In the genomic region with DNA sequence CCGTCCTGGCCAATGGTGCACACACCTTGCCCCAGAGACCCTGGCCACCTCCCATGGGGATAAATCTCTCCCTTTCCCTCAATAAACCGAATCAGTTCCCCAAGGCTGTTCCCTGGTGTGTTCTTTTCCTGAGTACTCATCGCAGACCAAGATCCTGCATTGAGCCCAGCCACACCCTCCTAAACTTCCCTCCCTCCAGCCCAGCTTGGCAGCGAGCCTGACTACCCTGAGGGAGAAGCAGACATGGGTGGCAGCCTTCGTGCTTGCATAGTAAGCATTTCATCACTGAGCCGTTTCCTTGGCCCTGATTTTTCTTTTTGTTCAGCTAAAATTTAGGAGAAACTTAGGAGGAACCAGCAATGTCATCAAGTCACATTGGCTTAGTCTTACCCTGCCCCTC, we compare ENCODE assay signal across 9 mouse cellular contexts. TPM values are rescaled to one million over a fixed set of nuclear protein-coding genes. Genes with fewer than 3 reads are reported as not detected.
A peak's percentile ranks its signal among the peaks of the same experiment; 100 is the strongest.
DNase-seq lines count a peak whose midpoint lies in the region; ATAC-seq lines count a peak whose summit lies in the region.
"Had no signal": no experiment of that assay in that cellular context is flagged by ENCODE, and none has a peak within 500 bp of the region (broad histone marks: within the 10 kb centered on the region; RNA-seq: fewer than 3 reads in every experiment).

No protein-coding gene starts in this region.

- H3K4me2 ChIP-seq in kidney, embryonic 14.5 days (replicated peaks; ENCODE audit: low read depth, low read length): no peak overlapping the region
- no peak overlapping the region for H3K4me2 ChIP-seq in forebrain, embryonic 12.5 days

- no peaks in the 10 kb centered on the region for H3K36me3 ChIP-seq in kidney, embryonic 14.5 days (ENCODE audit: control insufficient read depth, insufficient read depth, low read length)
- H3K36me3 ChIP-seq in forebrain, embryonic 12.5 days (replicated peaks): no peaks in the 10 kb centered on the region

- peak; percentile 61 for DNase-seq in kidney, adult 11 months
- peak; percentile 84 for DNase-seq in adrenal gland, postnatal 10 days
- peak; percentile 75 for DNase-seq in kidney, postnatal 14 days
- DNase-seq in right cerebral cortex, postnatal 10 days (ENCODE audit: low spot score in 2 of 2): no peak
- DNase-seq in thymus, postnatal 10 days (ENCODE audit: low spot score in 2 of 2): no peak
- DNase-seq: liver had no signal

- 0 out of 2 replicates have a peak, but pooled peaks cover 5% of the 10 kb centered on the region for H3K4me1 ChIP-seq in kidney, embryonic 14.5 days (ENCODE audit: control insufficient read depth, insufficient read depth, low read length)
- peaks cover 4% of the 10 kb centered on the region; the same call in 1 of the 2 replicates for H3K4me1 ChIP-seq in forebrain, embryonic 12.5 days

- WGBS in kidney, embryonic 14.5 days: 57% methylated on average over 6 of the region's 6 CpGs
- WGBS in forebrain, embryonic 12.5 days: 70% methylated on average over 6 of the region's 6 CpGs

- no peak for ATAC-seq in kidney, embryonic 14.5 days (ENCODE audit: low FRiP score, low TSS enrichment)
- ATAC-seq in megakaryocyte progenitor cell, adult 5-6 weeks (replicated peaks; ENCODE audit: poor library complexity): peak; percentile 42; the same call in 1 of the 2 replicates
- no peak for ATAC-seq in forebrain, embryonic 12.5 days (ENCODE audit: low FRiP score)

- H3K27ac ChIP-seq in kidney, embryonic 14.5 days (ENCODE audit: low read depth, low read length): no peak overlapping the region
- no peak overlapping the region for H3K27ac ChIP-seq in forebrain, embryonic 12.5 days

- H3K4me3 ChIP-seq in kidney, embryonic 14.5 days (ENCODE audit: low read length): no peak overlapping the region
- H3K4me3 ChIP-seq in forebrain, embryonic 12.5 days (replicated peaks): no peak overlapping the region

- H3K27me3 ChIP-seq in kidney, embryonic 14.5 days (ENCODE audit: control insufficient read depth, insufficient read depth, low read length): no peaks in the 10 kb centered on the region
- peaks cover 26% of the 10 kb centered on the region for H3K27me3 ChIP-seq in forebrain, embryonic 12.5 days

- no peak overlapping the region for H3K9ac ChIP-seq in kidney, embryonic 14.5 days (ENCODE audit: low read depth, low read length)
- H3K9ac ChIP-seq in forebrain, embryonic 12.5 days: no peak overlapping the region

- no peaks in the 10 kb centered on the region for H3K9me3 ChIP-seq in kidney, embryonic 14.5 days (ENCODE audit: control insufficient read depth, low read length)
- H3K9me3 ChIP-seq in forebrain, embryonic 12.5 days: no peaks in the 10 kb centered on the region

RNA-seq across cellular contexts. Expression of a gene that starts 1.6 kb away (rescaled TPM):
- polyA plus RNA-seq in kidney, embryonic 14.5 days (2014; fragmentation: Nextera tagmentation; extraction: Ambion mirVana): 0.47 TPM in 1 of 2 replicates, not detected in the other
- 10 to 100 TPM in 1 of 2 experiments, 1 to 10 TPM in 1; 9.2 to 17.6 TPM for total RNA-seq in adrenal gland, postnatal 10 days (2021)
- total RNA-seq in megakaryocyte progenitor cell, adult 5-6 weeks (2015): not detected in 2 replicates
- total RNA-seq in megakaryocyte progenitor cell, adult 5-6 weeks (2017): 1.3 TPM in 1 of 2 replicates, not detected in the other
- polyA plus RNA-seq in forebrain, embryonic 12.5 days (2016; fragmentation: Nextera tagmentation; extraction: Ambion mirVana): 0.67 and 0.95 TPM in 2 replicates

RNA-seq across cellular contexts. Expression of a gene that starts 6.4 kb away (rescaled TPM):
- polyA plus RNA-seq in kidney, embryonic 14.5 days (2014; fragmentation: Nextera tagmentation; extraction: Ambion mirVana): 21.1 and 23.2 TPM in 2 replicates
- 10 to 100 TPM; 33.0 to 37.3 TPM for total RNA-seq in adrenal gland, postnatal 10 days (2021)
- 16.3 and 18.7 TPM in 2 replicates for total RNA-seq in megakaryocyte progenitor cell, adult 5-6 weeks (2015)
- 16.5 and 17.1 TPM in 2 replicates for total RNA-seq in megakaryocyte progenitor cell, adult 5-6 weeks (2017)
- 9.1 and 9.2 TPM in 2 replicates for polyA plus RNA-seq in forebrain, embryonic 12.5 days (2016; fragmentation: Nextera tagmentation; extraction: Ambion mirVana)

RNA-seq across cellular contexts. Expression of a gene that starts 12.3 kb away (rescaled TPM):
- 5.0 and 28.7 TPM in 2 replicates for polyA plus RNA-seq in kidney, embryonic 14.5 days (2014; fragmentation: Nextera tagmentation; extraction: Ambion mirVana)
- 1 to 10 TPM; 3.8 to 9.5 TPM for total RNA-seq in adrenal gland, postnatal 10 days (2021)
- total RNA-seq in megakaryocyte progenitor cell, adult 5-6 weeks (2015): 0.44 and 0.76 TPM in 2 replicates
- total RNA-seq in megakaryocyte progenitor cell, adult 5-6 weeks (2017): 0.25 TPM in 1 of 2 replicates, not detected in the other
- 48.3 and 48.5 TPM in 2 replicates for polyA plus RNA-seq in forebrain, embryonic 12.5 days (2016; fragmentation: Nextera tagmentation; extraction: Ambion mirVana)

RNA-seq across cellular contexts. Expression of a gene that starts 19.8 kb away (rescaled TPM):
- polyA plus RNA-seq in kidney, embryonic 14.5 days (2014; fragmentation: Nextera tagmentation; extraction: Ambion mirVana): 41.9 and 43.1 TPM in 2 replicates
- total RNA-seq in adrenal gland, postnatal 10 days (2021): 10 to 100 TPM; 20.0 to 27.4 TPM
- 10.6 and 11.0 TPM in 2 replicates for total RNA-seq in megakaryocyte progenitor cell, adult 5-6 weeks (2015)
- 37.6 and 42.3 TPM in 2 replicates for total RNA-seq in megakaryocyte progenitor cell, adult 5-6 weeks (2017)
- 73.8 and 74.7 TPM in 2 replicates for polyA plus RNA-seq in forebrain, embryonic 12.5 days (2016; fragmentation: Nextera tagmentation; extraction: Ambion mirVana)

RNA-seq across cellular contexts. Expression of a gene that starts 20.0 kb away (rescaled TPM):
- 157 and 195 TPM in 2 replicates for polyA plus RNA-seq in kidney, embryonic 14.5 days (2014; fragmentation: Nextera tagmentation; extraction: Ambion mirVana)
- 10 to 100 TPM; 47.6 to 51.3 TPM for total RNA-seq in adrenal gland, postnatal 10 days (2021)
- total RNA-seq in megakaryocyte progenitor cell, adult 5-6 weeks (2015): 116 and 136 TPM in 2 replicates
- total RNA-seq in megakaryocyte progenitor cell, adult 5-6 weeks (2017): 100 and 106 TPM in 2 replicates
- 125 and 127 TPM in 2 replicates for polyA plus RNA-seq in forebrain, embryonic 12.5 days (2016; fragmentation: Nextera tagmentation; extraction: Ambion mirVana)

Comparison
In these comparisons a context has a peak if more than half of its experiments do, and no peak if none do; other contexts are left out.
1. DNase-seq: peak in kidney, adult 11 months (single experiment), adrenal gland, postnatal 10 days (single experiment) and kidney, postnatal 14 days (single experiment); none in right cerebral cortex, postnatal 10 days (0 of 2) and thymus, postnatal 10 days (0 of 2).
2. RNA of a gene that starts 1.6 kb away (total RNA-seq): 9.2 to 17.6 TPM in adrenal gland, postnatal 10 days; 1.3 TPM in megakaryocyte progenitor cell, adult 5-6 weeks; every median in the first group is over 4 times any median in the second.